Mouse (Mus musculus) erythroblast, embryonic 14.5 days (primary cell): ENCODE results near the gene Acot6.

Experiments
- GATA1 ChIP-seq: IDR thresholded peaks from 2 replicates; pipeline ENCODE4 v1.6.1; 2012; ENCODE audit warnings: low read length, inconsistent platforms, mixed read lengths
- TAL1 ChIP-seq: IDR thresholded peaks from 3 replicates; pipeline ENCODE4 v1.6.1; 2012; ENCODE audit warnings: low read length, inconsistent platforms, mixed read lengths

DNA sequence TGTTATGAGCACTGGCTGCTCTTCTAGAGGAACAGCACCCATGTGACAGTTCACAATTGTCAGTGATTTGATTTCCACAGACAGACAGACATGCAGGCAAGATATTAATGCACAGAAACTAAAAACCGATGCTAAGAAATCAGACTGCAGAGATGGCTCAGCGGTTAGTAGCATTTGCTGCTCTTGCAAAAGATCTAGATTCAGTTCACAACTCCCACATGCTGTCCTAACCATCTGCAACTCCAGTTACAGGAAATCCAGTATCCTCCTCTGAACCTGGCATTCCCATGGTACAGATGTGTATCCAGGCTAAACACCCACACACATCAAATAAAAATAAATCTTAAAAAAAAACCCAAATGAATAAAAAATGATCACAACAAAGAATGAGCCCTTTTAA is 28.8 kb upstream of the Acot6 start:
- no peak for TF ChIP-seq GATA1
- no peak for TF ChIP-seq TAL1
